Mouse (Mus musculus): Measurements from ENCODE around the gene Acacb.

DNA sequence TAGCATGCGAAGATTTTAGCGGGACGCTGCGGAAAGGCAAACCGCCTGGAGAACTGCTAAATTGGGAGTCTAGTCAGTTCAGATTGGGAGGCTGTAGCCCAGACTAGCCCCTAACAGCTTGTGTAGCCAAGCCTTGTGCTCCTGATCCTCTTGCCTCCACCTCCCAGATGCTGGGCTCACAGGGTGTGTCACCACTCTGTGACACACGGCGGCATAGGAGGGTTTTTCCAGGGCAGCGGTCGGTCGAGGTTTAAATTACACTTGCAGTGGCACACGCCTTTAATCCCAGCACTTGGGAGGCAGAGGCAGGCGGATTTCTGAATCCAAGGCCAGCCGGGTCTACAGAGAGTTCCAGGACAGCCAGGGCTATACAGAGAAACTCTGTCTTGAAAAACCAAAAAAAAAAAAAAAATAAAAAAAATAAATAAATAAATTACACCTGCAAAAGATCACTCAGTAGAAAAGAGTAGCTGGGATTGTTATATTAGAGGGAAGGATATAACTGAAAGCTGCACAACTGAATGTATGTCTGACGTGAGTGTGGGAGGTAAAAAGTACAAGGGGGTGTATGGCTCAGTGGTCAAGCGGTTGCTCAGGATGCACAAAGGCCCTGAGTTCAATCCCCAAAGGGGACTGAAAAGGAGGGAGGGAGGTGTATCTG is 16.7 kb upstream of the Acacb start:
- TF ChIP-seq MAX (IDR thresholded peaks at IDR 0.05; ENCODE audit: low read depth) (no peak), POLR2A (IDR thresholded peaks at IDR 0.05; ENCODE audit: insufficient read length, low read depth) (no peak), POLR2AphosphoS2 (IDR thresholded peaks at IDR 0.05; ENCODE audit: insufficient read length, low read depth) (no peak), CEBPB (IDR thresholded peaks at IDR 0.05; ENCODE audit: insufficient read depth, poor library complexity, severe bottlenecking) (no peak), USF1 (IDR thresholded peaks at IDR 0.05; ENCODE audit: low read depth) (no peak), TCF12 (IDR thresholded peaks at IDR 0.05; ENCODE audit: insufficient read depth, poor library complexity, severe bottlenecking) (no peak), TCF3 (IDR thresholded peaks at IDR 0.05; ENCODE audit: insufficient read length, low read depth) (no peak), MYOD1 (IDR thresholded peaks at IDR 0.05; ENCODE audit: control insufficient read depth in 1 of 3, insufficient read length in 2 of 3, low read depth in 2 of 3) (no peak)
